Mouse (Mus musculus) hindbrain, embryonic 11.5 days (tissue): Measurements from ENCODE around the gene Armh3. TPM values are rescaled to one million over a fixed set of nuclear protein-coding genes. Genes with fewer than 3 reads are reported as not detected.

Source experiments
- ATAC-seq: fragments of 200-750 bp; cut with Nextera tagmentation; 2 replicates; pipeline ENCODE4 v1.8.0; 2017; ENCODE audit warnings: mild to moderate bottlenecking, moderate TSS enrichment, moderate library complexity; ENCODE audit not compliant: low FRiP score
- DNase-seq: peaks from one replicate; pipeline ENCODE4 v3.0.0-alpha.2; 2015; ENCODE audit warnings: low spot score
- H3K27ac ChIP-seq: fragments of 300-500 bp; sonication (generic); 2 replicates; pipeline ENCODE4 v1.5.1; 2014; ENCODE audit warnings: mild to moderate bottlenecking, low read depth, low read length
- H3K27me3 ChIP-seq: fragments of 300-500 bp; sonication (generic); 2 replicates; pipeline ENCODE4 v1.6.1; 2014; ENCODE audit warnings: mild to moderate bottlenecking, low read length, moderate library complexity, mixed read lengths; ENCODE audit not compliant: control insufficient read depth, insufficient read depth
- H3K36me3 ChIP-seq: fragments of 300-500 bp; sonication (generic); 2 replicates; pipeline ENCODE4 v1.6.1; 2014; ENCODE audit warnings: mild to moderate bottlenecking, low read length, moderate library complexity, mixed read lengths; ENCODE audit not compliant: control insufficient read depth, insufficient read depth
- H3K4me1 ChIP-seq: fragments of 300-500 bp; sonication (generic); replicated peaks from 2 replicates; pipeline ENCODE4 v1.6.1; 2014; ENCODE audit warnings: low read length, mixed read lengths; ENCODE audit not compliant: control insufficient read depth, insufficient read depth
- H3K4me2 ChIP-seq: fragments of 300-500 bp; sonication (generic); replicated peaks from 2 replicates; pipeline ENCODE4 v1.6.1; 2014; ENCODE audit warnings: mild to moderate bottlenecking, low read depth, low read length
- H3K4me3 ChIP-seq: fragments of 300-500 bp; sonication (generic); 2 replicates; pipeline ENCODE4 v1.5.1; 2014; ENCODE audit warnings: low read depth, low read length
- H3K9ac ChIP-seq: fragments of 300-500 bp; sonication (generic); 2 replicates; pipeline ENCODE4 v1.6.1; 2014; ENCODE audit warnings: low read depth, low read length
- H3K9me3 ChIP-seq: fragments of 300-500 bp; sonication (generic); 2 replicates; pipeline ENCODE4 v1.6.1; 2016; ENCODE audit warnings: low read length; ENCODE audit not compliant: control insufficient read depth
- WGBS: fragments of 180-500 bp; shearing (Covaris S2); extraction: QIAGEN DNeasy Blood & Tissue Kit; methylation state at CpG from one replicate; pipeline ENCODE4 v1.1.7; 2014; 5-methylcytosine and 5-hydroxymethylcytosine counted together
- polyA plus RNA-seq: library from polyadenylated mRNA; unstranded; fragments of >200 nt; fragmentation: Nextera tagmentation; extraction: Ambion mirVana; gene quantifications from 2 replicates; pipeline ENCODE4 v1.2.1, GENCODE M21; 2014

Armh3 gene
- polyA plus RNA-seq, 1 experiment from 2014 or later = 15.3 TPM

- Histone ChIP-seq H3K4me1 (peaks cover 42% of the 10 kb centered on the region), H3K9me3 (no peaks in the 10 kb centered on the region), H3K4me3 (peak overlapping the region; percentile 19), H3K9ac (peak overlapping the region; percentile 68), H3K27me3 (no peaks in the 10 kb centered on the region), H3K4me2 (peak overlapping the region; percentile 90), H3K27ac (peak overlapping the region; percentile 97), H3K36me3 (no peaks in the 10 kb centered on the region)
- ATAC-seq = peak; percentile 53
- DNase-seq = peak; percentile 68
- 7% methylated on average over 6 of the region's 6 CpGs for WGBS
These were observed 44.3 kb upstream of the Armh3 start for GRCm38 (mm10) chr19:46042476-46043011.

GRCm38 (mm10) chr19:46041933-46042475 is 43.7 kb upstream of the Armh3 start:
- Histone ChIP-seq H3K9ac (peak overlapping the region; percentile 68), H3K9me3 (no peaks in the 10 kb centered on the region), H3K27me3 (no peaks in the 10 kb centered on the region), H3K4me3 (peak overlapping the region; percentile 19), H3K4me2 (peak overlapping the region; percentile 90), H3K4me1 (peaks cover 44% of the 10 kb centered on the region), H3K27ac (peak overlapping the region; percentile 97), H3K36me3 (no peaks in the 10 kb centered on the region)
- ATAC-seq (peak; percentile 66), DNase-seq (peak; percentile 82)
- WGBS = 0% methylated on average over 9 of the region's 14 CpGs

- H3K9ac ChIP-seq = peak overlapping the region; percentile 68
- H3K27ac ChIP-seq = peak overlapping the region; percentile 97
- DNase-seq = no peak
- peak overlapping the region; percentile 19 for H3K4me3 ChIP-seq
- ATAC-seq = no peak
- H3K9me3 ChIP-seq = no peaks in the 10 kb centered on the region
- no peaks in the 10 kb centered on the region for H3K36me3 ChIP-seq
- H3K27me3 ChIP-seq = no peaks in the 10 kb centered on the region
- H3K4me2 ChIP-seq = peak overlapping the region; percentile 90
- WGBS = 20% methylated on average over 7 of the region's 7 CpGs
- H3K4me1 ChIP-seq = peaks cover 44% of the 10 kb centered on the region
These were observed 43.1 kb upstream of the Armh3 start for GRCm38 (mm10) chr19:46041299-46041932.

- DNase-seq (peak; percentile 23), ATAC-seq (no peak)
- H3K36me3 ChIP-seq = peaks cover 8% of the 10 kb centered on the region
- peak overlapping the region; percentile 58 for H3K9ac ChIP-seq
- WGBS = 41% methylated on average over 14 of the region's 14 CpGs
- peak overlapping the region; percentile 86 for H3K4me3 ChIP-seq
- H3K9me3 ChIP-seq = no peaks in the 10 kb centered on the region
- peak overlapping the region; percentile 95 for H3K27ac ChIP-seq
- peak overlapping the region; percentile 99 for H3K4me2 ChIP-seq
- H3K27me3 ChIP-seq = no peaks in the 10 kb centered on the region
- peaks cover 36% of the 10 kb centered on the region for H3K4me1 ChIP-seq
These were observed 42.0 kb upstream of the Armh3 start for GRCm38 (mm10) chr19:46040149-46040902.

GRCm38 (mm10) chr19:46039478-46039877 is 41.2 kb upstream of the Armh3 start:
- Histone ChIP-seq H3K9ac (peak overlapping the region; percentile 89), H3K27ac (peak overlapping the region; percentile 95), H3K4me3 (peak overlapping the region; percentile 86), H3K4me2 (peak overlapping the region; percentile 99), H3K4me1 (peaks cover 36% of the 10 kb centered on the region), H3K36me3 (peaks cover 13% of the 10 kb centered on the region), H3K9me3 (no peaks in the 10 kb centered on the region), H3K27me3 (no peaks in the 10 kb centered on the region)
- ATAC-seq (peak; percentile 68), DNase-seq (peak; percentile 97)
- WGBS = 2% methylated on average over 13 of the region's 30 CpGs

GRCm38 (mm10) chr19:46038851-46039260 is 40.6 kb upstream of the Armh3 start:
- H3K9ac ChIP-seq = peak overlapping the region; percentile 89
- H3K4me1 ChIP-seq = peaks cover 34% of the 10 kb centered on the region
- H3K9me3 ChIP-seq = no peaks in the 10 kb centered on the region
- H3K27ac ChIP-seq = peak overlapping the region; percentile 95
- H3K36me3 ChIP-seq = peaks cover 19% of the 10 kb centered on the region
- WGBS = 0% methylated on average over 12 of the region's 17 CpGs
- no peaks in the 10 kb centered on the region for H3K27me3 ChIP-seq
- peak overlapping the region; percentile 99 for H3K4me2 ChIP-seq
- DNase-seq = peak; percentile 46
- peak overlapping the region; percentile 86 for H3K4me3 ChIP-seq
- ATAC-seq = peak; percentile 34; the same call in 1 of the 2 replicates

- DNase-seq = no peak
- H3K36me3 ChIP-seq = peaks cover 20% of the 10 kb centered on the region
- no peaks in the 10 kb centered on the region for H3K27me3 ChIP-seq
- peaks cover 28% of the 10 kb centered on the region for H3K4me1 ChIP-seq
- peak overlapping the region; percentile 89 for H3K9ac ChIP-seq
- peak overlapping the region; percentile 95 for H3K27ac ChIP-seq
- ATAC-seq = no peak
- no peaks in the 10 kb centered on the region for H3K9me3 ChIP-seq
- H3K4me2 ChIP-seq = peak overlapping the region; percentile 99
- peak overlapping the region; percentile 86 for H3K4me3 ChIP-seq
- 21% methylated on average over 13 of the region's 13 CpGs for WGBS
These were observed 39.9 kb upstream of the Armh3 start for GRCm38 (mm10) chr19:46037925-46038850.
